Mouse (Mus musculus) stomach, embryonic 16.5 days (tissue): Measurements from ENCODE around the gene Npcd. TPM values are rescaled to one million over a fixed set of nuclear protein-coding genes. Genes with fewer than 3 reads are reported as not detected.

Experiments used
- ATAC-seq: fragments of 200-750 bp; cut with Nextera tagmentation; 2 replicates; pipeline ENCODE4 v1.8.0; 2017; ENCODE audit warnings: moderate number of reproducible peaks, moderate TSS enrichment; ENCODE audit not compliant: insufficient read depth, low FRiP score
- H3K27ac ChIP-seq: fragments of 300-500 bp; sonication (generic); 2 replicates; pipeline ENCODE4 v1.5.1; 2014; ENCODE audit warnings: low read length
- H3K27me3 ChIP-seq: fragments of 300-500 bp; sonication (generic); 2 replicates; pipeline ENCODE4 v1.6.1; 2014; ENCODE audit warnings: low read length, control low read depth, mixed read lengths; ENCODE audit not compliant: control insufficient read depth, insufficient read depth
- H3K36me3 ChIP-seq: fragments of 300-500 bp; sonication (generic); 2 replicates; pipeline ENCODE4 v1.6.1; 2014; ENCODE audit warnings: low read length; ENCODE audit not compliant: control insufficient read depth, insufficient read depth
- H3K4me1 ChIP-seq: fragments of 300-500 bp; sonication (generic); 2 replicates; pipeline ENCODE4 v1.6.1; 2014; ENCODE audit warnings: low read length, control low read depth, mixed read lengths; ENCODE audit not compliant: control insufficient read depth, insufficient read depth
- H3K4me2 ChIP-seq: fragments of 300-500 bp; sonication (generic); 2 replicates; pipeline ENCODE4 v1.6.1; 2014; ENCODE audit warnings: low read depth, low read length, mixed read lengths
- H3K4me3 ChIP-seq: fragments of 300-500 bp; sonication (generic); replicated peaks from 2 replicates; pipeline ENCODE4 v1.5.1; 2014; ENCODE audit warnings: mild to moderate bottlenecking, low read length
- H3K9ac ChIP-seq: fragments of 300-500 bp; sonication (generic); 2 replicates; pipeline ENCODE4 v1.6.1; 2014; ENCODE audit warnings: low read length
- H3K9me3 ChIP-seq: fragments of 300-500 bp; sonication (generic); replicated peaks from 2 replicates; pipeline ENCODE4 v1.6.1; 2016; ENCODE audit warnings: low read length, control low read depth; ENCODE audit not compliant: control insufficient read depth
- WGBS: fragments of 180-500 bp; shearing (Covaris S2); extraction: QIAGEN DNeasy Blood & Tissue Kit; methylation state at CpG from one replicate; pipeline ENCODE4 v1.1.7; 2014; 5-methylcytosine and 5-hydroxymethylcytosine counted together
- polyA plus RNA-seq: library from polyadenylated mRNA; unstranded; fragments of >200 nt; fragmentation: Nextera tagmentation; extraction: Ambion mirVana; gene quantifications from 2 replicates; pipeline ENCODE4 v1.2.1, GENCODE M21; 2015

Npcd gene
- polyA plus RNA-seq, 1 experiment from 2014 or later: 0.19 TPM

DNA sequence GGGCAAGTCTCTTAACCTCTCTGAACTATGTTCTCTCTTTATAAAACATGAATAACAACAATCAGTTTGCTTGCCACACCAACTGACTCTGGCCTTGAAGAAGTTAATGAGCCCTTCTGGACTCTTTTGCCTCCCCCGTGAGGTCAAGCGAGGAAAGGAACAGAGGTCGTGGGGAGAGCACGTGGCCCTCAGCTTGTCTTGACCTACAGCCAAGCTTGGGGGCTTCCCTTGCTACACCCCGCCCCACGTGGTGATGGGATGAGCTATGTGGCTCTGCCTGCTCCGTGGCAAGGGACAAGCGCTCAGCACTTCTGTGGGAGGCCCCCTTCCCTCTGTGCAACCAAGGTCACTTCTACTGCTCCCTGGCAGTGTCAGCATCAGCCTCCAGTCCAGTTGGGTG, 89.3 kb downstream of the Npcd start:
- H3K27me3 ChIP-seq: no peaks in the 10 kb centered on the region
- no peak overlapping the region for H3K4me2 ChIP-seq
- peaks cover 12% of the 10 kb centered on the region for H3K4me1 ChIP-seq
- H3K27ac ChIP-seq: no peak overlapping the region
- H3K36me3 ChIP-seq: no peaks in the 10 kb centered on the region
- 75% methylated on average over 8 of the region's 8 CpGs for WGBS
- H3K4me3 ChIP-seq: no peak overlapping the region
- no peaks in the 10 kb centered on the region for H3K9me3 ChIP-seq
- no peak for ATAC-seq
- H3K9ac ChIP-seq: no peak overlapping the region

DNA sequence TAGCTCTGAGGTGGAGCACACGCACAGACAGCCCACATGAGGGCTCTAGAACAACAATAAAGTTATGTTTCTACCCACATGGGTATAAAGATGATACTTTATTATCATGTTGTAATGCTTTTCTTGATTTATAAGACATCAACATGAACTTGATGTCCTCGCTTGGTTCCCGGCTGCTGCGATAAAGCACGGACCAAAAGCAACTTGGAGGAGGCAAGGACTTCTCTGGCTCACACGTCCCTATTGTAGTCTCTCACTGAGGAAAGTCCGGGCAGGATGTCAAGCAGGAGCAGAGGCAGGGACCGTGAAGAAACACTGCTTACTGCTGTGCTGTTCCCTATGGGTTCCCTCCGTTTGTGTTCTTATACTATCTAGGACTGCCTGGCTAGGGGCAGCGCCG, 90.0 kb downstream of the Npcd start:
- no peaks in the 10 kb centered on the region for H3K9me3 ChIP-seq
- WGBS: 91% methylated on average over 11 of the region's 11 CpGs
- no peak overlapping the region for H3K27ac ChIP-seq
- no peak overlapping the region for H3K9ac ChIP-seq
- H3K36me3 ChIP-seq: 0 out of 2 replicates have a peak, but pooled peaks cover 3% of the 10 kb centered on the region
- H3K4me1 ChIP-seq: peaks cover 12% of the 10 kb centered on the region
- H3K27me3 ChIP-seq: no peaks in the 10 kb centered on the region
- H3K4me3 ChIP-seq: no peak overlapping the region
- ATAC-seq: no peak
- no peak overlapping the region for H3K4me2 ChIP-seq

DNA sequence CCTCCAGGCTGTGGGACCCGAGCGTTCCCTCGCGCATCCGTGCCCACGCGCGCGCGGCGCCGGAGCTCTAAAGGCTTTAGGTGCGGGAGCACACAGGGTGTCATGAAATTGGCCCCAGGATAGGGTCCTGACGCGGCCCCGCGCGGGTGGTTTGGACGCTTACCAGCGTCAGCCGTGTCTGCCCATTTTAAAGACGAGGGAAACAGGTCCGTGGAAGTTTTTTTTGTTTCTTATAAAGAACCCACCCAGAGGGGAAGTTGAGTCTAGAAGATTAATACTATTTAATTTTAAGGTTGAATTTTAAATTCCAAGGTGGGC, 91.4 kb downstream of the Npcd start:
- H3K4me1 ChIP-seq: peaks cover 12% of the 10 kb centered on the region
- H3K4me3 ChIP-seq: peak overlapping the region; percentile 95
- H3K9ac ChIP-seq: peak overlapping the region; percentile 94
- no peaks in the 10 kb centered on the region for H3K9me3 ChIP-seq
- no peak for ATAC-seq
- under 1% methylated on average over 23 of the region's 23 CpGs for WGBS
- peaks cover 12% of the 10 kb centered on the region; the same call in 1 of the 2 replicates for H3K36me3 ChIP-seq
- H3K27me3 ChIP-seq: no peaks in the 10 kb centered on the region
- no peak overlapping the region for H3K27ac ChIP-seq
- H3K4me2 ChIP-seq: peak overlapping the region; percentile 87

DNA sequence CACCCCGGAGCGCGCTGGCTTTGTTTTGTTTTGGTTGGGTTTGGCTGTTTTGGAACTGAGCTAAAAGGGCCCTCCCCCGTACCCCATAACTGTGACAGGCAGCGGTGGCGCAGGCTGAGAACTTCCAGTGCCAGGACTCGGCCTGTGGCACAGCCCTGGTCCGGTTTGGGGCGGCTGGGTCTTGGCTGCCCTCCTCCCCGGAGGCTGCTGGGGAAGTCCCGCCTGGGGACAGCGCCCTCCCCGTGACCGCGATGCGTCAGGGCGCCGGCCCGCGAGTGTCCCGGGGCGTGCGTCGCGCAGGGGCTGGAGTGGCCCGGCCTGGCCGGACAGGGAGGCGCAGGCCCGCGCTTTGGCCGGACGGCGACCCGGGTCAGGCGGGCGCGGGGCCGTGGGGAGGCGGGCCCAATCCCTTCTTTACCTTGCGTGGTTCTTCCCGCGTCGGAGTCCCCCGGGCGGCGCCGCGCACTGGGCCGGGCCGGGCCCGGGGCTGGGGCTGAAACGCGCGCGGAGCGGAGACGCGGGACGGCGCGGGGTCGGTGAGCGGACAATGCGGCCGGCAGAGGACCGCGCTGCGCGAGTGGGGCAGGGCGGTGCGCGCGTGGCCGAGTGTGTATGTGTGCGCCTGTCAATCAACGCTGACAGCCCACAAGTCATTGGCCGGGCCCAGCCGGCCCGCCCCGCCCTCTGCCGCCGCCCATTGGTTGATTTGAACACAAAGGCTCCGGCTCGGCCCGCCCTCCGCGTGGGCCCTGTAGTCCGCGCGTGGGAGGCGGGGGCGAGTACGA, 91.9 kb downstream of the Npcd start, which contains the start of gene Sun2:
Gene Sun2 (minus strand): TSS at position 616 of the 785 bp plus-strand sequence.
- H3K4me1 ChIP-seq: peaks cover 12% of the 10 kb centered on the region

DNA sequence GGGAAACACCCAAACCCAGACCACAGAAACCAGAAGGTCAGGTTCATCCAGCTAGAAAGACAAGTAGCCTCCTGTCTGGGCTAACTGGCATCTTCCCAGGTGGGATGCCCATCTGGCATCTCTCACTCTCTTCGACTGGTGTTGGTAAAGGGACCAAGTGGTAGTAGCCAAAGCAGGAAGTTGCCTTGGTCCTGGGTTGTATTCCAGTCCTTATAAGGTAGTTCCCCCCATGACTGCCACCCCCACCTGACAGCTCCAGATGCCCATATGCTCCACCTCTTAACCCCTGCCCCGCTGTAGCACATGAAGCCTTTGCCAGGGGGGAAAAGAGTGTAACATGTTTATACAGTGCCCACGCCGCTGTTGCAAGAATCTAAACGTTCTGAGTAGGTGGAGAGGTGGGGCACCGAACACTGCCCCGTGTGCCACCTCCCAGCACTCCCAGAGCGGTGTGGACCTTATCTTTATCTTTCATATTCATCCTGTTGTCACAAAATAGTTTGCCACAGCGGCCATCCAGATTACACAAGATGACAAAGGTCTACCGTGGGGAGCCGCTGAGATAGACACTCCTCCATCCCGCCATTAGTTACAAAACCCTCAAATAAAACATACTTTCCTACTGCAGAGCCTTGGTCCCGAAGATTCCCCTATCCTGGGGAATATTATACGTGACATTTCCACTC, 92.7 kb downstream of the Npcd start:
- H3K9ac ChIP-seq: peak overlapping the region; percentile 94
- no peak for ATAC-seq
- H3K27ac ChIP-seq: peak overlapping the region; percentile 50
- H3K36me3 ChIP-seq: peaks cover 12% of the 10 kb centered on the region; the same call in 1 of the 2 replicates
- H3K27me3 ChIP-seq: no peaks in the 10 kb centered on the region
- 11% methylated on average over 14 of the region's 14 CpGs for whole genome bisulfite sequencing
- no peaks in the 10 kb centered on the region for H3K9me3 ChIP-seq
- H3K4me3 ChIP-seq: peak overlapping the region; percentile 95
- peak overlapping the region; percentile 87 for H3K4me2 ChIP-seq
- peaks cover 12% of the 10 kb centered on the region for H3K4me1 ChIP-seq

More for the DNA sequence above, 91.9 kb downstream of the Npcd start, which contains the start of gene Sun2:
- Histone ChIP-seq H3K4me2 (peak within 1 kb of the TSS; percentile 87), H3K36me3 (peaks cover 12% of the 10 kb centered on the region; the same call in 1 of the 2 replicates), H3K27me3 (no peaks in the 10 kb centered on the region), H3K27ac (peak within 1 kb of the TSS; percentile 50), H3K4me3 (peak within 1 kb of the TSS; percentile 95), H3K9ac (peak within 1 kb of the TSS; percentile 94), H3K9me3 (no peaks in the 10 kb centered on the region)
- peak; percentile 91 for ATAC-seq
- WGBS: under 1% methylated on average over 92 of the region's 93 CpGs

DNA sequence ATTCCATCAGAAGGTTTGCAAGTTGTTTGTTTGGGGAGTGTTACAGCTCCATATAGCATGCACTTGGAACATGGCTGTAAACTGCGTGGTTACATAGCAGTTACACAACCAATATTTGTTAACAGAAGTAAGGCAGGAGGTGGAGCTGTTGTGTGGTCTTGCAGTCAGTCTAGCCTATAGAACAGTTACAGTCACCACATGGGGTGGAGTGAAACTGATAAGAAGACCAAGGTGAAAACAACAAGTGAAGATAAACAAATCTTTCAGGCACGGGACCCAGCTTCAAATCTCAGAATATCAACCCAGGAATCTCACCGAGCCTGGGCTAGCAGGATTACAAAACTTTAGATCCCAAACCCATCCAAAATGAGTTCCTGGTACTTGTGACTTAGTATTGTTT, 93.3 kb downstream of the Npcd start:
- 56% methylated on average over 3 of the region's 3 CpGs for WGBS
- H3K4me1 ChIP-seq: peaks cover 12% of the 10 kb centered on the region
- H3K9me3 ChIP-seq: no peaks in the 10 kb centered on the region
- no peak for ATAC-seq
- no peak overlapping the region for H3K27ac ChIP-seq
- H3K4me3 ChIP-seq: peak overlapping the region; percentile 95
- peak overlapping the region; percentile 94 for H3K9ac ChIP-seq
- no peaks in the 10 kb centered on the region for H3K27me3 ChIP-seq
- H3K4me2 ChIP-seq: peak overlapping the region; percentile 87
- H3K36me3 ChIP-seq: peaks cover 12% of the 10 kb centered on the region; the same call in 1 of the 2 replicates

Other genes starting within 250 kb of the Npcd start
- gene Dmc1, start 229.1 kb downstream of the Npcd start, polyA plus RNA-seq: 2.4 and 2.8 TPM in 2 replicates
- gene Fam227a, start 175.3 kb downstream of the Npcd start, polyA plus RNA-seq: 0.92 and 1.1 TPM in 2 replicates
- gene Cby1, start 175.0 kb downstream of the Npcd start, polyA plus RNA-seq: 48.0 and 48.1 TPM in 2 replicates
- 231 and 236 TPM in 2 replicates for gene Tomm22, start 163.4 kb downstream of the Npcd start, polyA plus RNA-seq
- 16.1 and 16.6 TPM in 2 replicates for gene Josd1, start 146.3 kb downstream of the Npcd start, polyA plus RNA-seq
- gene Gtpbp1, start 143.4 kb downstream of the Npcd start, polyA plus RNA-seq: 24.0 and 24.6 TPM in 2 replicates
- gene Sun2, start 91.7 kb downstream of the Npcd start, polyA plus RNA-seq: 4.1 and 4.4 TPM in 2 replicates
- 48.4 and 51.2 TPM in 2 replicates for gene Dnal4, start 56.4 kb downstream of the Npcd start, polyA plus RNA-seq
- 2.5 and 2.8 TPM in 2 replicates for gene Nptxr, start 29.5 kb downstream of the Npcd start, polyA plus RNA-seq
- 75.6 and 77.2 TPM in 2 replicates for gene Cbx6, start 451 bp upstream of the Npcd start, polyA plus RNA-seq
- 31.5 and 31.9 TPM in 2 replicates for gene Apobec3, start 57.4 kb upstream of the Npcd start, polyA plus RNA-seq
- gene Cbx7, start 136.9 kb upstream of the Npcd start, polyA plus RNA-seq: 5.7 and 6.9 TPM in 2 replicates
- 2.9 and 3.4 TPM in 2 replicates for gene Pdgfb, start 180.7 kb upstream of the Npcd start, polyA plus RNA-seq